Mouse (Mus musculus) heart, postnatal 36 days (tissue): ENCODE results near the gene Lrrc28. TPM values are rescaled to one million over a fixed set of nuclear protein-coding genes. Genes with fewer than 3 reads are reported as not detected.

Source experiments
- DNase-seq, 2 experiments: peaks; one replicate each; pipeline ENCODE4 v3.0.0; 2021 to 2022
- intact Hi-C: fragments of 180-260 bp; cut with DNase I; formaldehyde crosslinking; loops from one replicate; pipeline ENCODE4 v1.15.1; 2025
- total RNA-seq, 2 experiments: library from RNA; stranded (reverse); gene quantifications; 2 replicates each; pipeline ENCODE4 v1.2.3; 2021

The Lrrc28 gene
- total RNA-seq, 2 experiments from 2014 or later: 16.8 to 17.3 TPM

GRCm38 (mm10) chr7:67647277-67647676 is 2.2 kb upstream of the Lrrc28 start, which contains the start of gene Ttc23:
Gene Ttc23 (plus strand): TSS chr7:67647410.
- intact Hi-C loops: loop anchor here (5.0 kb wide), 1 partner anchor 810 kb away; the partner anchor contains the start of gene Adamts17
- DNase-seq: peak in 1 of 2 experiments; percentile 15

DNA sequence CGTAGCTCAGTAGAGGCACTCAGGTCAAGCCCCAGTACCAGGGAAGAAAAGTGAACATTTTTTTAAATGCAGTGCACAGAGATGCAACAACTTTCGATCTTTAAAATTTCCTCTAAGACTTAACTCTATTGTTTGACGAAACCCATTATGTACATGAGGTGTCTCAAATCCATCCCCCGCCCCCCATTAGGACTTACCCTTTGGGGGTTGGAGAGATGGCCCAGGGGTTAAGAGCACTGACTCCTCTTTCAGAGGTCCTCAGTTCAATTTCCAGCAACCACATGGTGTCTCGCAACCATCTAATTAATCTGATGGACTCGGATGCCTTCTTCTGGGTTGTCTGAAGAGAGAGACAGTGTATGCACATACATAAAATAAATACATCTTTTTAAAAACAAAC is 1.1 kb upstream of the Lrrc28 start:
- intact Hi-C loops: loop anchor here (5.0 kb wide), 1 partner anchor 809 kb away; the partner anchor contains the start of gene Adamts17
- DNase-seq: no peak

GRCm38 (mm10) chr7:67645681-67646014 is 580 bp upstream of the Lrrc28 start:
- intact Hi-C loops: loop anchor here (5.0 kb wide), 1 partner anchor 808 kb away; the partner anchor contains the start of gene Adamts17
- DNase-seq: no peak

DNA sequence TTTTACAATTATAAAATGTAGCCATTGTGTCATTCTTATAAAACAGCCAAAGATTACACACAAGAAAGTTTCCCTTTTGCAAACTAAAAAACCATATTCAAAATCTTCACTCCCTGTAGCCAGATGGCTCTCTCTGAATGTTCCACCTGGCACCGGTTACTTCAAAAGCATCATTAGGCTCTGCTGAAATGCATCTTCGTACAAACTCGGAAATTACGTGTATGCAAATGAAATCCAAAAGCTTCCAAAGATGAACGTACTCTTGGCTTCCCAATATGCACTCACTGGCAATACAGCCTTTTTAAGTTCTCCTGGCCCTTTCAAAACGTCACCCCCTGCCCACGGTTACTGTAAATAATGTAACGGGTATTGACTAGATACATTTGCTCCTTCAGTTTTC is 777 bp downstream of the Lrrc28 start:
- no peak for DNase-seq
- intact Hi-C loops: no loop called here

DNA sequence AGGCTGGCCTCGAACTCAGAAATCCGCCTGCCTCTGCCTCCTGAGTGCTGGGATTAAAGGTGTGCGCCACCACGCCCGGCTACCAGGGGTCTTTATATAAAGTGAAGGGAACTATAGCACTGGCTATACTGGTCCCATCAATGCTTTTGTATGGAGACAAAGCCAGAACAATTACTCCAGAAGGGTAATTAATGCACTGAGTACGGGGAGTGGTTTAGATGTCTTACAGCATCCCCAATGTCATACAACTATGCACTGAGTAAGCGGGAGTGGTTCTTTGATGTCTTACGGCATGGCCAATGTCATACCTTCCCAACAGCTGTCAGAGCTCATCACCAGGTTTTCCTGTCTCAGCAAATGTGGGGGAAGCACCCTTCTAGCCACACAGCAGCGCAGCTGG is 2.1 kb downstream of the Lrrc28 start:
- intact Hi-C loops: no loop called here
- DNase-seq: no peak

DNA sequence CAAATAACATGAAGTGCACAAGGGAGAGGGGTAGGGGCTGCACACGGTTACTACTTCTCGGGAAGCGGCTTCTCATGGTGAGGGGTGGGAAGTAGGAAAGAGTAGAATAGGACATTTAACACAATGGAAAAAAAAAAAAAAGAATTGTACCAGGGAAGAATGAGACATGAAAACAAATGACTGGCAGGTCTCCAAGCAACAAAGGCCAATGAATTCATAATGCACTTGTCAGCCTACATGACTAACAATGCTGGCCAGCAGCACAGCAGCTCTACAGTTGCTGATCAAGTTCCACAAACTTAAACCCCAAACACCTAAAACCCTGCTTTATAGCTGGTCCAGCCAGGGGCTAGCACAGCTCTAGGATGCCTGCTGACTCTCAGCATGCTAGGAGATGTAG is 6.1 kb downstream of the Lrrc28 start:
- intact Hi-C loops: loop anchor here (5.0 to 10.0 kb wide), 2 partner anchors 594 to 937 kb away; no protein-coding TSS in a partner anchor
- DNase-seq: no peak

DNA sequence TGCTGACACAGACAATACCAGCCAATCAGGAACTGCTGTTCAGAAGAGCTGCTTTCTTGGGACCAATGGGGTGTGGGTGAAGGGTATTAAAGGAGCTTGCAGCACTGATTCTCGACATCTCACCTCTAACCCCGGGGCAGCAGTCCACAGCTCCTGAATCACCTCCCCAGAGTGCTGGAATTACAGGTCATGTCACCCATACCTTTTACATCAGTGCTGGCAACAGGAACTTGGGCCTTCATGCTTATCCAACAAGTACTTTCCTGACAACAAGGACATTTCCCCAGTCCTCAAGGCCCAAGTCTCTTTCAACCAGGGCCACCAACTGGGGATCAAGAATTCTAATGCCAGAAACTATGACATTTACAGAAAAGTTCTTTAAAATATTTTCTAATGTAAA is 8.9 kb downstream of the Lrrc28 start:
- intact Hi-C loops: loop anchor here (5.0 to 10.0 kb wide), 2 partner anchors 591 to 934 kb away; no protein-coding TSS in a partner anchor
- DNase-seq: no peak

DNA sequence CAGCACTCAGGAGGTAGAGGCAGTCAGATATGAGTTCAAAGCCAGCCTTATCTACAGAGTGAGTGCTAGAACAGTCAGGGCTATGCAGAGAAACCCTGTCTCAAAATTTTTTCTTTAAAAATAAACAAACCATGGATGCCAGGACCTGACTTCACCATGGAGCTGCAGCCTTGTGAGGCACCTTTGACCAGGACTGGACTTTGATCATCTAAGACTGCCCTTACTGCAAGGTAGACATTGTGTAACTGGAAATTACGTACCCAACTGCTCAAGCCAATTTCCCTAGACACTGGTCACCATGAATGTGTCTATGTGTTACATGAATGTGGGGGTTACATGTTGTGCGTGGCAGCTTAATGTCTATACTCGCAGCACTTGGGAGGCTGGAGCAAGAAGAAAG is 10.9 kb downstream of the Lrrc28 start:
- intact Hi-C loops: loop anchor here (5.0 to 10.0 kb wide), 3 partner anchors 589 to 812 kb away; partner anchors contain the start of gene Adamts17
- no peak for DNase-seq

- intact Hi-C loops: loop anchor here (5.0 to 10.0 kb wide), 3 partner anchors 588 to 810 kb away; partner anchors contain the start of gene Adamts17
- no peak for DNase-seq
Measured at GRCm38 (mm10) chr7:67632380-67632779, 12.7 kb downstream of the Lrrc28 start.

DNA sequence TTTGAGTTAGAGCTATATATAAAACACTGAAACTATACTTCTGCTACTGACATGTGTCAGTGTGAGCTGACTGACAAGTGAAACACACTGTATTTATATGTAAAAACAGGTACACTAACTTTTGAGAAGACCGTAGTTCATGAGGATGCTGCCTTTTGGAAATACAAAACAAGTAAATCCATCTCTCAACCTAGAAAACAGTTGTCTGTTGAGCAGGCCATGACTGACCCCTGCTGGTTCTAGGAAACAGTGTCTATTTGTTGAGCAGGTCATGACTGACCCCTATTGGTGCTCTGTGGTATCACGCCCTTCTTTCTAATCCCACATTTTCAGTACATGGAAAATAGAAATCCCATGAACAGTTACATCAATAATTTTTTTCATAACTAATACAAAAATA is 14.3 kb downstream of the Lrrc28 start:
- peak; percentile 78 to 84 for DNase-seq
- intact Hi-C loops: loop anchor here (1.0 to 10.0 kb wide), 6 partner anchors 258 to 809 kb away; partner anchors contain the start of genes Adamts17 and Mef2a

GRCm38 (mm10) chr7:67629681-67630080 is 15.4 kb downstream of the Lrrc28 start:
- intact Hi-C loops: loop anchor here (2.0 to 10.0 kb wide), 6 partner anchors 81 to 807 kb away; partner anchors contain the start of genes Adamts17 and Mef2a
- no peak for DNase-seq

DNA sequence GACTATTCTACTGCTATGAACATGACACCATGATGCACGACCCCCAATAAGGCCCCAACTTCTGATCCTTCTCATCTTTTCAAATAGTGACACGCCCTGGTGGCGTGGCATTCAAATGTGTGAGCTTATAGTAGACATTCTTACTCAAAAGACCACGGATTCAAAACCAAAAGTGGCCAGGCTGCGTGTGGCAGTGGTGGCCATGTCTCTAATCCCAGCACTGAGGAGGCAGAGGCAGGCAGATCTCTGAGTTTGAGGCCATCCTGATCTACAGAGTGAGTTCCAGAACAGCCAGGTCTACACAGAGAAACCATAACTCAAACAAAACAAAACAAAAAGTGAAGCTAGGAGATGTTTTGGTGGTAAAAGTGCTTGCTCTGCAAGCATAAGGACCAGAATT is 18.4 kb downstream of the Lrrc28 start:
- DNase-seq: no peak
- intact Hi-C loops: no loop called here

- intact Hi-C loops: no loop called here
- no peak for DNase-seq
Measured at GRCm38 (mm10) chr7:67622151-67622550, 22.9 kb downstream of the Lrrc28 start.

DNA sequence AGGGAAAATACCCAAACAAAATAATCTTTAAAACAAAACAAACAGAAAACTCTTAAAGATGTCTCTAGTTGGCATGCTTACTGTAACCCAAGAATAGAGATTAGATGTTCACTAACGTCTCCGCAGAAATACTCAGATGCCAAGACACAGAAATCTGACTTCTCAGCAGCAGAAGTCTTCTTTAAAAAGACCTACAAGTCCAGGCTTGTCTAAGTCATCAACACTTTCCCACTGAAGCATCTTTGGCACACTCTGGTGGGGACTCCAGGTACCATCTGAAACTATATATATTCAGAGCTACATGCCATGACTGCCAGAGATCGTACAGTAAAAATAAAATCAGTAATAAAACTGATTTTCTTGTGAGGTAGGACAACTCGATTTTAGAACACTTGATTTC is 25.2 kb downstream of the Lrrc28 start:
- intact Hi-C loops: loop anchor here (1.0 kb wide), 1 partner anchor 168 kb away; no protein-coding TSS in a partner anchor
- DNase-seq: no peak

GRCm38 (mm10) chr7:67618316-67618715 is 26.8 kb downstream of the Lrrc28 start:
- intact Hi-C loops: no loop called here

DNA sequence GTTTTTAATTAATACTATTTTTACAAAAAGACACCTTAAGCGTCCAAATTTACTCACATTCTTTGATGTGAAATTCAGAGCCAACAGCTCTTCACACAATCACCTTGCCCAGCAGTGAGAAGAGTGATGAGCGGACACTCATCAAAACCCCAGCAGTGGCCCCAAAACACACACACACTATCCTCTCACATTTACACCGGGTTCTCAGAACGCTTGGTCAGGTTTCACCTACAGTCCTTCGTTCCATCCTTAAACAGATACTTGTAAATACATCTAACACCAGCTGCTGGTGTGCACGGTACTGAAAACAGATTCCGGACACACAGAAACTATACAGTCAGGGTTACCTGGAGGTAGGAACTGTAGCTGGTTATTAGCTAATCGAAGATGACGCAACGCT is 27.4 kb downstream of the Lrrc28 start:
- intact Hi-C loops: no loop called here
- no peak for DNase-seq

More at GRCm38 (mm10) chr7:67618316-67618715, 26.8 kb downstream of the Lrrc28 start:
- no peak for DNase-seq

DNA sequence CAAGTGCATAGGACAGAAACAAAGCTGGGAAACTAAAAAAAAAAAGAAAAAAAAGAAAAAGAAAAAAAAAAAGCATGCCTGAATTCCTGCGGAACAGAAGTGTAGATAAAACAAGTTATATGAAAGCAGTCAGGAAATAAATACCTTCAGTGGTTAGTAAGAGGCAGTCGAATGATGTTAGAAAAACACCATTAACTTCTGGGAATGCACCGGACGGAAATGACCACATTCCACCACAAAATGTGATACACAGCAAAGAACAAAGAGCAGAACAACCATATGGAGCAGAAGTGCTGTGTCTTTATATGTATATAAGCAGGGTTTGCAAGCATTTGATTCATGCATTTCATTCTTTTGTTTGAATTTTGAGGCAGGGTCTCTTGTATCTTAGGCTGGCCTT is 28.2 kb downstream of the Lrrc28 start:
- intact Hi-C loops: no loop called here
- no peak for DNase-seq

DNA sequence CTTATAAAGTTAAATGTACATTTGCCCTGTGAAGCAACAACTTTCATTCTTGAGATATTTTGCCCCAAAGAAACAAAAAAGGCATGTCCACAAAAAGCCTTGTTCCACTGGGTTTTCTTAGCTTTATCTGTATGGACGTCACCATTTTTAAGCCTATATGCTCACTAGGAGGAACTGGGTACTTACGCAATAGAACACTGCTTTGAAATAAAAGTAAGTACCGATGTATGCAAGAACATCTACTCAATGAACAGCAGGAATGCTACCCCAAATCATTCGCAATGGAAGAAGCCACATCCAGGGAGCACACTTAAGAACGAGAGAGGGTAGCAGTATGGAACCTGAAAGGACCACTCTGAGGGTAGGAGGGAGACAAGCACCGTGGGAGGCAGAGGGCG is 30.6 kb downstream of the Lrrc28 start:
- DNase-seq: no peak
- intact Hi-C loops: loop anchor here (2.0 kb wide), 1 partner anchor 52 kb away; no protein-coding TSS in a partner anchor

- intact Hi-C loops: loop anchor here (2.0 kb wide), 1 partner anchor 51 kb away; no protein-coding TSS in a partner anchor
- DNase-seq: peak; percentile 45 to 46
Measured at GRCm38 (mm10) chr7:67613795-67614463, 31.1 kb downstream of the Lrrc28 start.

DNA sequence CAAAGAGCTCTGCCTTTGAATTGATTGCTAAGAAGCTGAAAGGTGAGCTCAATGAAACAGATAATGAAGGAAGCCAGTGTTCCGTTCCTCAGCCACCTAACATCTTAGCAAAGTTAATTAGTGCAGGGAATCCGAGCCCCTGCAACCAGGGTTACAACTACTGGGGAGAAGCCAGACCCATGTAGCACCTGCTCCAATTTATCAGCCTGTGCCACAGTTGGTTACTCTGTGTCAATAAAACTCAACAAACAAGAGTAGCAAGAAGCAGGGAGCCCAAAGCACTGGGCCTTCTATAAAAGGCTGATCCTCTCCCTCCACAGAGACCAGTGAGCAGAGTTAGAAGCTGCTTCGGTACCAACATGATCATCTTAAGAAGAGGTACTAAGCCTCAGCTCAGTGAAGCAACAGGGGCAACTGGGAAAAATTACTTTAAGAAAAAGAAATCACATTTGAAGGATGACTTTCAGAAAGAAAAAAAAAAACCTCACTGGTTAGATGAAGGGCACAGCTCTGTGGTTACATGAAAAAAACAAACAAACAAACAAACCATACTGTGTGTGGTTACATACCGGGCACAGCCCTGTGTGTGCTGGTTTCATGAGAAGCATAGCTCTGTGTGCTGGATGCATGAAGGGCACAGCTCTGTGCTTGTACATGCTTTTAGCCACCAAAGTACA is 36.6 kb downstream of the Lrrc28 start:
- intact Hi-C loops: no loop called here
- DNase-seq: no peak

DNA sequence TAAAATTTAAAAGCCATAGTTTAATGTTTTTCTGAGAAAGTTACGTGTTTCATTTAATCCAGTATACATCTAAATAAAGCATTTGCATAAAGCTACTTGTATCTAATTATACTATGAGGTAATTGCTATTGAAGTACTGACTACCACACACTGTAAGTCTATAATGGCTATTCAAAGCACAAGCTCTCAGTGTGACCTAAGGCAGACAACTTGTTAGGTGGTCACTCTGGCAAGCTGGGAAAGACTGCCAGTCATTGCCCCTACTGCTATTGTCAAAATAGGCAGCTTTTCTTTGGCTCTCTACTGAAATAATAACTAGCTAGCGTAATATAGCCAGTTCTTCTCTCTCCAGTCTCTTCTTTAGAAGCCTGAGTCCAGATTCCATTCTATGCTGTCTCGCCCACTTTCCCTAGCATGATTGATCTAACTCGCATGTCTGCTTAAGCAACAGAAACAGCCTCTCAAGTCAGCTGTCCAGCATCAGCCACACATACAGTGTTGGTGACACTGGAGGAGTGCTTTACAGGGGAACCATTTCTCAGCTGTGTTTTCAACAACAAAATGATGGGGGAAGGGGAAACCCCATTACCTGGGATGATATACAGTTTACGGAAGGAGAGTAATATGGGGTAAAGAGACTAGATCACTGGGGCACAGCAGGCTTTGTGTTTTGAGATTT is 37.3 kb downstream of the Lrrc28 start:
- DNase-seq: no peak
- intact Hi-C loops: no loop called here
